Mouse (Mus musculus) neural tube, embryonic 11.5 days (tissue): ENCODE data around the gene Ctsr. TPM values are rescaled to one million over a fixed set of nuclear protein-coding genes. Genes with fewer than 3 reads are reported as not detected.
"Not testable (repeated sequence)": the region's sequence is repeated elsewhere in the genome, so short reads cannot be mapped to it uniquely, and the experiment has no call there.

Source experiments
- ATAC-seq: fragments of 200-750 bp; cut with Nextera tagmentation; 2 replicates; pipeline ENCODE4 v1.8.0; 2017; ENCODE audit warnings: moderate number of reproducible peaks, mild to moderate bottlenecking, moderate TSS enrichment, moderate library complexity; ENCODE audit not compliant: insufficient read depth, low FRiP score, low TSS enrichment
- DNase-seq: peaks from one replicate; pipeline ENCODE4 v3.0.0-alpha.2; 2015; ENCODE audit warnings: low spot score
- H3K27ac ChIP-seq: fragments of 300-500 bp; sonication (generic); 2 replicates; pipeline ENCODE4 v1.5.1; 2014; ENCODE audit warnings: low read depth, mild to moderate bottlenecking, low read length
- H3K27me3 ChIP-seq: fragments of 300-500 bp; sonication (generic); 2 replicates; pipeline ENCODE4 v1.6.1; 2014; ENCODE audit warnings: mild to moderate bottlenecking, low read length, mixed read lengths; ENCODE audit not compliant: control insufficient read depth, insufficient read depth
- H3K36me3 ChIP-seq: fragments of 300-500 bp; sonication (generic); 2 replicates; pipeline ENCODE4 v1.6.1; 2014; ENCODE audit warnings: mild to moderate bottlenecking, low read length, moderate library complexity, mixed read lengths; ENCODE audit not compliant: control insufficient read depth, insufficient read depth
- H3K4me1 ChIP-seq: fragments of 300-500 bp; sonication (generic); 2 replicates; pipeline ENCODE4 v1.6.1; 2014; ENCODE audit warnings: low read length, mixed read lengths; ENCODE audit not compliant: control insufficient read depth, insufficient read depth
- H3K4me2 ChIP-seq: fragments of 300-500 bp; sonication (generic); 2 replicates; pipeline ENCODE4 v1.6.1; 2014; ENCODE audit warnings: low read depth, mild to moderate bottlenecking, moderate library complexity
- H3K4me3 ChIP-seq: fragments of 300-500 bp; sonication (generic); 2 replicates; pipeline ENCODE4 v1.5.1; 2014; ENCODE audit warnings: low read depth, low read length
- H3K9ac ChIP-seq: fragments of 300-500 bp; sonication (generic); 2 replicates; pipeline ENCODE4 v1.6.1; 2014; ENCODE audit warnings: mild to moderate bottlenecking, low read length
- H3K9me3 ChIP-seq: fragments of 300-500 bp; sonication (generic); 2 replicates; pipeline ENCODE4 v1.6.1; 2016; ENCODE audit warnings: low read length; ENCODE audit not compliant: control insufficient read depth
- WGBS: fragments of 180-500 bp; shearing (Covaris S2); extraction: QIAGEN DNeasy Blood & Tissue Kit; methylation state at CpG from one replicate; pipeline ENCODE4 v1.1.7; 2014; 5-methylcytosine and 5-hydroxymethylcytosine counted together
- polyA plus RNA-seq: library from polyadenylated mRNA; unstranded; fragments of >200 nt; fragmentation: Nextera tagmentation; extraction: Ambion mirVana; gene quantifications from 2 replicates; pipeline ENCODE4 v1.2.1, GENCODE M21; 2014

Ctsr gene
- polyA plus RNA-seq = not detected in 2 replicates

DNA sequence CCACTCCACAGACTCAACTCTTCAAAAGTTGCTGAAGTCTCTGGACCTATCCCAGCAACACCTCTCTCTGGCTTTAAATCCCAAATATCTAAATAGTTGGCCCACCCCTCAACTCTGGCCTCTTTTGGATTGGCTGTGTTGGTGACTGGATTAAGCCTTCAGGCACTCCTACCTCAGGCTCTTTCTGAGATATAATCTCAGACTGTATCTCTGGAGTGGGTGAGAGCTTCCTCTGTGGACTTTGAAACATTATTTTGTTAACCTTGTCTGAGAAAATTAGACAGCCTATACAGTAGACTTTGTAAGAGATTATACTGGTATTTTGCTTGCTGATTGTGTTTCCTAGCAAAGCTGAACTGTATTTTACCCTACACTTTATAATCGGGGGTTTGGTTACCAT is at the start of gene Ctsr:
Ctsr (minus strand) TSS at position 101 of the 400 bp plus-strand sequence.
- H3K27ac ChIP-seq = no peak within 1 kb of the TSS
- H3K4me3 ChIP-seq = no peak within 1 kb of the TSS
- no peak within 1 kb of the TSS for H3K4me2 ChIP-seq
- no peaks in the 10 kb centered on the region for H3K36me3 ChIP-seq
- ATAC-seq = no peak
- 86% methylated on average over 1 of the region's 1 CpGs for WGBS
- no peaks in the 10 kb centered on the region for H3K27me3 ChIP-seq
- DNase-seq = no peak
- H3K9me3 ChIP-seq = peaks cover 16% of the 10 kb centered on the region
- H3K9ac ChIP-seq = no peak within 1 kb of the TSS
- no peaks in the 10 kb centered on the region for H3K4me1 ChIP-seq

GRCm38 (mm10) chr13:61203310-61203709 is 39.3 kb upstream of the Ctsr start, which contains the start of gene Cts6:
Cts6 (minus strand) TSS chr13:61203410.
- no peak within 1 kb of the TSS for H3K4me2 ChIP-seq
- no peaks in the 10 kb centered on the region for H3K27me3 ChIP-seq
- no peaks in the 10 kb centered on the region for H3K36me3 ChIP-seq
- peaks cover 5% of the 10 kb centered on the region; the same call in 1 of the 2 replicates for H3K9me3 ChIP-seq
- H3K9ac ChIP-seq = no peak within 1 kb of the TSS
- no peaks in the 10 kb centered on the region for H3K4me1 ChIP-seq
- no peak for ATAC-seq
- WGBS = 93% methylated on average over 3 of the region's 3 CpGs
- no peak within 1 kb of the TSS for H3K4me3 ChIP-seq
- DNase-seq = no peak
- no peak within 1 kb of the TSS for H3K27ac ChIP-seq

DNA sequence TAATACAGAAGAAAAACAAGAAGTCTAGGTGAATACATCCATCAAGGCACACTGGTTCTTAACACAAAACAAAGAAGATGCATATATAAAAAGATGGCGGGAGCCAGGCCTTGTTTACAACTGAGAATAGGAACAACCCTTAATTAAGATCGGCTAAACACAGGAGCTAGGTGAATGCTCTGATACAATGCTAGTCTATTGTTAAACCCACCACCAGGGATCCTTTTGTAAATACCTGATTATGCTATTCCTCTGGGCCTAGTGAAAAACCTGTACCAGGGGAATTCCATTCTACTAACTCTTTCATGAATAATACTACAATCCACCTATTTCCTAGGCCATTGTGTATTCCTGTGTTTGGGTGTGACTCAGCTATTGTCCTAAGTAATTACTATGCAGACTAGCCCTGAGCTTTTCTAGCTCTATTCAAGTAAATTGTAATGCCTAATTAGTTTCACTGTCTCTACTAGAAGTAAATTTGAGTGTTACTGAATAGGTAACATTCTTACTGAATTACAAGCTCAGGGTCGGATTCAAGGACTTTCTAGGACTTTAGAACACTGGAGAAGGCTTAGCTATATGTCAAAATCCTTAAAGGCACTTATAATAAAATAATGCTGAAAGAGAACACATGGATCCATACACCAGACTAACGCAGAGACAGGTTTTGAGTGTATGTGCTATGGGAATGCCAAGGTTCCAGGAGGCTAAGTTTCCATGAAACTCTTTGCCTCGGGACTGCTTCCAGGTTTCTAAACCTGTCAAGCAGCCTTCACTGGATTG is 21.3 kb upstream of the Ctsr start:
- ATAC-seq = not testable (repeated sequence)
- WGBS = 77% methylated on average over 5 of the region's 5 CpGs

GRCm38 (mm10) chr13:61164622-61165021 is 566 bp upstream of the Ctsr start:
- Histone ChIP-seq H3K4me2 (no peak overlapping the region), H3K36me3 (no peaks in the 10 kb centered on the region), H3K4me3 (no peak overlapping the region), H3K4me1 (no peaks in the 10 kb centered on the region), H3K27me3 (no peaks in the 10 kb centered on the region), H3K27ac (no peak overlapping the region), H3K9ac (no peak overlapping the region), H3K9me3 (peaks cover 18% of the 10 kb centered on the region)
- ATAC-seq (no peak), DNase-seq (no peak)
- 84% methylated on average over 4 of the region's 4 CpGs for WGBS

More for the DNA sequence above, 21.3 kb upstream of the Ctsr start:
- not testable (repeated sequence) for H3K4me1 ChIP-seq, H3K4me3 ChIP-seq, DNase-seq, H3K27ac ChIP-seq, H3K36me3 ChIP-seq, H3K27me3 ChIP-seq, H3K9me3 ChIP-seq, H3K4me2 ChIP-seq, H3K9ac ChIP-seq

Other genes with a start within 250 kb of the Ctsr start
- gene Gm49393, start 228.7 kb downstream of the Ctsr start, polyA plus RNA-seq = not detected in 2 replicates
- 1.3 and 1.7 TPM in 2 replicates for gene Gm49391, start 227.7 kb downstream of the Ctsr start, polyA plus RNA-seq
- gene Ctla2a, start 227.6 kb downstream of the Ctsr start, polyA plus RNA-seq = 10.9 and 11.4 TPM in 2 replicates
- gene Tpbpa, start 222.3 kb downstream of the Ctsr start, polyA plus RNA-seq = not detected in 2 replicates
- not detected in 2 replicates for gene Ctsj, start 158.3 kb downstream of the Ctsr start, polyA plus RNA-seq
- gene Ctsq, start 123.6 kb downstream of the Ctsr start, polyA plus RNA-seq = not detected in 2 replicates
- not detected in 2 replicates for gene Cts6, start 39.2 kb upstream of the Ctsr start, polyA plus RNA-seq
- not detected in 2 replicates for gene Cts8, start 91.1 kb upstream of the Ctsr start, polyA plus RNA-seq
- gene Gm49398, start 124.6 kb upstream of the Ctsr start, polyA plus RNA-seq = not detected in 2 replicates
- not detected in 2 replicates for gene Cts7, start 193.9 kb upstream of the Ctsr start, polyA plus RNA-seq